Mouse (Mus musculus) cerebellum, adult 2 months (tissue): ENCODE results near the gene Il17c.

Experiments used
- CTCF ChIP-seq: fragments of 200-500 bp; IDR thresholded peaks from 2 replicates; pipeline ENCODE4 v1.5.1; 2011; ENCODE audit warnings: low read depth, mild to moderate bottlenecking, control low read depth, low read length, moderate library complexity, borderline replicate concordance; ENCODE audit not compliant: insufficient read depth
- POLR2A ChIP-seq: fragments of 200-500 bp; IDR thresholded peaks from 2 replicates; pipeline ENCODE4 v1.6.1; 2011; ENCODE audit warnings: low read length, control low read depth, borderline replicate concordance; ENCODE audit not compliant: insufficient read depth

- TF ChIP-seq CTCF, result no peak
- TF ChIP-seq POLR2A, result no peak
Observed at GRCm38 (mm10) chr8:122398186-122398585, 23.6 kb upstream of the Il17c start.
